Mouse (Mus musculus): ENCODE results near the gene Igsf3. TPM values are rescaled to one million over a fixed set of nuclear protein-coding genes. Genes with fewer than 3 reads are reported as not detected.

Gene Igsf3
- polyA plus RNA-seq, 1 experiment from 2014 or later: 4.3 TPM

- H3K9me3 ChIP-seq (replicated peaks; ENCODE audit: control insufficient read depth, low read length): no peaks in the 10 kb centered on the region
- no peak overlapping the region for H3K9ac ChIP-seq (ENCODE audit: low read depth, low read length)
- no peaks in the 10 kb centered on the region for H3K36me3 ChIP-seq (ENCODE audit: control insufficient read depth, insufficient read depth)
- H3K27ac ChIP-seq (ENCODE audit: low read length): no peak overlapping the region
- ATAC-seq (ENCODE audit: low read depth): no peak
- no peaks in the 10 kb centered on the region for H3K4me1 ChIP-seq (ENCODE audit: control insufficient read depth, low read depth, low read length)
- H3K27me3 ChIP-seq (ENCODE audit: control insufficient read depth, insufficient read depth, low read depth, low read length): no peaks in the 10 kb centered on the region; the same call in 1 of the 2 replicates
- H3K4me2 ChIP-seq (ENCODE audit: low read depth, low read length): no peak overlapping the region
- 55% methylated on average over 5 of the region's 5 CpGs for WGBS (ENCODE audit: insufficient replicate concordance)
- no peak overlapping the region for H3K4me3 ChIP-seq (ENCODE audit: low read depth, low read length)
Measured at GRCm38 (mm10) chr3:101395341-101395740, 18.5 kb downstream of the Igsf3 start.

- H3K27ac ChIP-seq (ENCODE audit: low read length): no peak overlapping the region
- H3K9ac ChIP-seq (ENCODE audit: low read depth, low read length): no peak overlapping the region
- no peak overlapping the region for H3K4me2 ChIP-seq (ENCODE audit: low read depth, low read length)
- no peaks in the 10 kb centered on the region for H3K36me3 ChIP-seq (ENCODE audit: control insufficient read depth, insufficient read depth)
- H3K4me1 ChIP-seq (ENCODE audit: control insufficient read depth, low read depth, low read length): no peaks in the 10 kb centered on the region
- no peaks in the 10 kb centered on the region for H3K9me3 ChIP-seq (replicated peaks; ENCODE audit: control insufficient read depth, low read length)
- H3K4me3 ChIP-seq (ENCODE audit: low read depth, low read length): no peak overlapping the region
- no peak for ATAC-seq (ENCODE audit: low read depth)
- no peaks in the 10 kb centered on the region; the same call in 1 of the 2 replicates for H3K27me3 ChIP-seq (ENCODE audit: control insufficient read depth, insufficient read depth, low read depth, low read length)
- WGBS (ENCODE audit: insufficient replicate concordance): 71% methylated on average over 3 of the region's 3 CpGs
Measured at GRCm38 (mm10) chr3:101396061-101396460, 19.2 kb downstream of the Igsf3 start.

DNA sequence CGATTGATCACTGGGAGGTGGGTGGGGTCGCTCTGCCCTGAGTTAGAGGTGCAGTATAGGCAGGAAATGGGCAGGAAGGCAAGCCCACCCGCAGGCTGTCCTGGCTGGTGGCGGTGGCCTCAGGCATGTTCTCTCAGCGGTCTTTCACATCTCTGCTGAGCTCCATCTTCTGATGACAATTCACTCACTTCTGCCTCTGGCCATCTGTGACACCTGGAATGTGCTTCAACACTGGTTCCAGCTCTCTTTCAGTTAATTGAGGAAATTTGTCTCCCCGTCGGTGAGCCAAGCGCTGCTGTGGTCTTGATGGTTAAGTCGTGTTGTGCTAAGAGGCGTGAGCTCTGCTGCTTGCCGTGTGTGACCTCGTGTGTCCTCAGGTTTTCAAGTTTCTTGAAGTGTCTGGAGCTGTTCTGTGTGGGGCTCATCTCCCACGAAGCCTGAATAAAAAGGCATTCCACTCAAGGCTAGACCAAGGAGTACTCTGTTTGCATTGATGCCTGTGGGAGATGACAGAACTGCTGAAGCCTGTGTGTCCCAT, 19.9 kb downstream of the Igsf3 start:
- Histone ChIP-seq H3K27ac (ENCODE audit: low read length) (no peak overlapping the region), H3K4me1 (ENCODE audit: control insufficient read depth, low read depth, low read length) (no peaks in the 10 kb centered on the region), H3K9me3 (replicated peaks; ENCODE audit: control insufficient read depth, low read length) (no peaks in the 10 kb centered on the region), H3K4me3 (ENCODE audit: low read depth, low read length) (no peak overlapping the region), H3K4me2 (ENCODE audit: low read depth, low read length) (no peak overlapping the region), H3K9ac (ENCODE audit: low read depth, low read length) (no peak overlapping the region), H3K27me3 (ENCODE audit: control insufficient read depth, insufficient read depth, low read depth, low read length) (no peaks in the 10 kb centered on the region; the same call in 1 of the 2 replicates), H3K36me3 (ENCODE audit: control insufficient read depth, insufficient read depth) (no peaks in the 10 kb centered on the region)
- no peak for ATAC-seq (ENCODE audit: low read depth)
- 38% methylated on average over 13 of the region's 13 CpGs for WGBS (ENCODE audit: insufficient replicate concordance)

DNA sequence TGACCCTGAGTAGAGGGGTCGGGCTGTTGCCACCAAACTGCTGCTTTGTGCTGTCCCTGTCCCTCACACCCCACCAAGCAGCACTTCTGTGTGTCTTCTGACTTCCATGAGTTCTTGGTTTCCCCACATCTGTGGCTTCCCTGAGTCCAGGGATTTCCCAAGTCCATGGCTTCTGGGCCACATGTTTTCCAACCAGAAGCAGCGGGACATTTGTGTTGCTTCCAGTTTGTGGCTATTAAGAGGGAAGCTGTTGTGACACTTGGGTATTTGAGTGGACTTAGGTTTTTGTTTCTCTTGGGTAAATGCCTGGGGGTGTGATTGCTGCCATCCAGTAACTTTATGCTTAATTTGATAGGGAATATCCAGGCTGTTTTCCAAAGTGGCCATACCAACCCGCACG, 20.5 kb downstream of the Igsf3 start:
- H3K9ac ChIP-seq (ENCODE audit: low read depth, low read length): no peak overlapping the region
- no peak overlapping the region for H3K4me2 ChIP-seq (ENCODE audit: low read depth, low read length)
- no peaks in the 10 kb centered on the region for H3K4me1 ChIP-seq (ENCODE audit: control insufficient read depth, low read depth, low read length)
- no peaks in the 10 kb centered on the region for H3K9me3 ChIP-seq (replicated peaks; ENCODE audit: control insufficient read depth, low read length)
- H3K4me3 ChIP-seq (ENCODE audit: low read depth, low read length): no peak overlapping the region
- WGBS (ENCODE audit: insufficient replicate concordance): 68% methylated on average over 4 of the region's 4 CpGs
- no peak overlapping the region for H3K27ac ChIP-seq (ENCODE audit: low read length)
- no peaks in the 10 kb centered on the region; the same call in 1 of the 2 replicates for H3K27me3 ChIP-seq (ENCODE audit: control insufficient read depth, insufficient read depth, low read depth, low read length)
- H3K36me3 ChIP-seq (ENCODE audit: control insufficient read depth, insufficient read depth): no peaks in the 10 kb centered on the region
- ATAC-seq (ENCODE audit: low read depth): no peak

- no peak overlapping the region for H3K27ac ChIP-seq (ENCODE audit: low read length)
- no peak overlapping the region for H3K9ac ChIP-seq (ENCODE audit: low read depth, low read length)
- no peak for ATAC-seq (ENCODE audit: low read depth)
- H3K4me2 ChIP-seq (ENCODE audit: low read depth, low read length): no peak overlapping the region
- H3K27me3 ChIP-seq (ENCODE audit: control insufficient read depth, insufficient read depth, low read depth, low read length): no peaks in the 10 kb centered on the region; the same call in 1 of the 2 replicates
- no peaks in the 10 kb centered on the region for H3K4me1 ChIP-seq (ENCODE audit: control insufficient read depth, low read depth, low read length)
- no peaks in the 10 kb centered on the region for H3K9me3 ChIP-seq (replicated peaks; ENCODE audit: control insufficient read depth, low read length)
- H3K36me3 ChIP-seq (ENCODE audit: control insufficient read depth, insufficient read depth): no peaks in the 10 kb centered on the region
- WGBS (ENCODE audit: insufficient replicate concordance): 70% methylated on average over 12 of the region's 12 CpGs
- no peak overlapping the region for H3K4me3 ChIP-seq (ENCODE audit: low read depth, low read length)
Measured at GRCm38 (mm10) chr3:101398071-101398786, 21.3 kb downstream of the Igsf3 start.

GRCm38 (mm10) chr3:101398877-101399276, 22.0 kb downstream of the Igsf3 start:
- Histone ChIP-seq H3K27ac (ENCODE audit: low read length) (no peak overlapping the region), H3K4me2 (ENCODE audit: low read depth, low read length) (no peak overlapping the region), H3K4me3 (ENCODE audit: low read depth, low read length) (no peak overlapping the region), H3K27me3 (ENCODE audit: control insufficient read depth, insufficient read depth, low read depth, low read length) (no peaks in the 10 kb centered on the region; the same call in 1 of the 2 replicates), H3K9ac (ENCODE audit: low read depth, low read length) (no peak overlapping the region), H3K36me3 (ENCODE audit: control insufficient read depth, insufficient read depth) (no peaks in the 10 kb centered on the region), H3K9me3 (replicated peaks; ENCODE audit: control insufficient read depth, low read length) (no peaks in the 10 kb centered on the region), H3K4me1 (ENCODE audit: control insufficient read depth, low read depth, low read length) (no peaks in the 10 kb centered on the region)
- no peak for ATAC-seq (ENCODE audit: low read depth)
- 34% methylated on average over 2 of the region's 2 CpGs for WGBS (ENCODE audit: insufficient replicate concordance)

GRCm38 (mm10) chr3:101401501-101401900, 24.6 kb downstream of the Igsf3 start:
- Histone ChIP-seq H3K4me3 (ENCODE audit: low read depth, low read length) (no peak overlapping the region), H3K36me3 (ENCODE audit: control insufficient read depth, insufficient read depth) (no peaks in the 10 kb centered on the region), H3K9me3 (replicated peaks; ENCODE audit: control insufficient read depth, low read length) (no peaks in the 10 kb centered on the region), H3K27me3 (ENCODE audit: control insufficient read depth, insufficient read depth, low read depth, low read length) (no peaks in the 10 kb centered on the region; the same call in 1 of the 2 replicates), H3K27ac (ENCODE audit: low read length) (no peak overlapping the region), H3K4me1 (ENCODE audit: control insufficient read depth, low read depth, low read length) (no peaks in the 10 kb centered on the region), H3K4me2 (ENCODE audit: low read depth, low read length) (no peak overlapping the region), H3K9ac (ENCODE audit: low read depth, low read length) (no peak overlapping the region)
- 52% methylated on average over 5 of the region's 5 CpGs for WGBS (ENCODE audit: insufficient replicate concordance)
- no peak for ATAC-seq (ENCODE audit: low read depth)

DNA sequence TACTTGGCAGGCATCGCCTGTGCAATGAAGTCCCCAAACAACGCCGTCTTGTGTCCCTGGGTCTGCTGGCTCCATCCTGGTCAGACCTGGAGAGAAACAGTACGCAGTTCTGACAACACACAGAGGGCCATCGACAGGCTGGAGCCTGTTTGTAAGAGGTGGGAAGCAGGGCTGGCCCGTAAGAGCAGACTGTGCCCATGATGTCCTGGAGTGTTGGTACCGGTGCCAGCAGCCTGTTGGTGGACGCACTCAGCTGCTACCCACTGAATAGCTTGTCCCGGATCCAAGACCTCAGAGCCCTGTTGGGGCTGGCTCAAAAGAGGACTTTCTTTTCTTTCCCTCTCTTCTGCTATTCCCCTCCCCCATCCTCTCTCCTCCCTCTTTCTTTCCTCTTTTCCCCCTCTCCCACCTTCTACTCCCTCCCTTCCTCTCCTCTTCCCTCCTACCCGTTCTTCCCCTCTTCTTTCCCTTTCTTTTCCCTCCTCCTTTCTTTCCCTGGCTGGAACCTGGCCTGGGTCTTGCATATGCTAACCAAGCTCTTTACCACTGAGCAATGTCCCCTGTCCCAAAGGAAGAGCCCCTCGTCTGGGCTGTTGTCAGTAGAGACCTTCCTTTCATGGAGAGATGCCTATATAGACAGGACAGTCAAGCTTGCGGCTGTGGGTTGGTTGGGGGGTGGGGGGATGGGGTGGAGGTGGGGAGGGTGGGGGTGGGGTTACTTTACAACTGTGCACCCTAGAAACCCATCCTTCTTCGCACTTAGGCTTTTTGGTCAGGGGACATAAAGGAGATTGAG, 27.9 kb downstream of the Igsf3 start:
- no peaks in the 10 kb centered on the region for H3K9me3 ChIP-seq (replicated peaks; ENCODE audit: control insufficient read depth, low read length)
- 64% methylated on average over 13 of the region's 13 CpGs for WGBS (ENCODE audit: insufficient replicate concordance)
- no peak overlapping the region for H3K4me3 ChIP-seq (ENCODE audit: low read depth, low read length)
- no peak for ATAC-seq (ENCODE audit: low read depth)
- no peaks in the 10 kb centered on the region for H3K36me3 ChIP-seq (ENCODE audit: control insufficient read depth, insufficient read depth)
- no peaks in the 10 kb centered on the region for H3K27me3 ChIP-seq (ENCODE audit: control insufficient read depth, insufficient read depth, low read depth, low read length)
- H3K4me2 ChIP-seq (ENCODE audit: low read depth, low read length): no peak overlapping the region
- no peak overlapping the region for H3K27ac ChIP-seq (ENCODE audit: low read length)
- H3K9ac ChIP-seq (ENCODE audit: low read depth, low read length): no peak overlapping the region
- H3K4me1 ChIP-seq (ENCODE audit: control insufficient read depth, low read depth, low read length): no peaks in the 10 kb centered on the region

DNA sequence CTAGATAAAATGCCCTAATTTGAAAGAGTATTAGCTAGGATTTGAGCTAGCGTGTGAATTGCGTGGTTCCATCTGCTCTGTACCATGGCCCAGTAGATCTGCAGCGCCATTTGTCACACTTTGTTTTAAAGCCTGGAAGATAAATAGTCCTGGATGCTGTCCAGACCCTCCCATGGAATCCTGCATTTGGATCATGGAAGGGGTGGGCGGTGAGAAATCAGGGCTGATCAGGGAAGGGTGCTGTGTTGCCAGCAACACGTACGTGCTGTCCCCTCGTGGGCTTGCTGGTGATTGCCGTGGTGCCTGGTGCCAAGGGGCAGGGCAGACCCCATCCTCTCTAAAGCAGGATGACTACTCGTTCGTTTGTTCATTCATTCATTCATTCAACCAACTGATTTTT, 28.6 kb downstream of the Igsf3 start:
- Histone ChIP-seq H3K4me3 (ENCODE audit: low read depth, low read length) (no peak overlapping the region), H3K9ac (ENCODE audit: low read depth, low read length) (no peak overlapping the region), H3K27me3 (ENCODE audit: control insufficient read depth, insufficient read depth, low read depth, low read length) (no peaks in the 10 kb centered on the region), H3K4me1 (ENCODE audit: control insufficient read depth, low read depth, low read length) (no peaks in the 10 kb centered on the region), H3K9me3 (replicated peaks; ENCODE audit: control insufficient read depth, low read length) (no peaks in the 10 kb centered on the region), H3K27ac (ENCODE audit: low read length) (no peak overlapping the region), H3K36me3 (ENCODE audit: control insufficient read depth, insufficient read depth) (no peaks in the 10 kb centered on the region), H3K4me2 (ENCODE audit: low read depth, low read length) (no peak overlapping the region)
- WGBS (ENCODE audit: insufficient replicate concordance): 74% methylated on average over 10 of the region's 10 CpGs
- ATAC-seq (ENCODE audit: low read depth): no peak

Data from liver, embryonic 16.5 days (tissue).